Mouse (Mus musculus) MEL (cell line): ENCODE measurements around the gene Ctdnep1.

Source experiments
- BHLHE40 ChIP-seq: IDR thresholded peaks from 2 replicates; pipeline ENCODE4 v1.6.1; 2012; ENCODE audit warnings: low read depth, mild to moderate bottlenecking, inconsistent platforms, low read length, improper control_type of control experiment, borderline replicate concordance
- CTCF ChIP-seq, 3 experiments: IDR thresholded peaks in 2 of 3; conservative IDR thresholded peaks in 1 of 3; 2 replicates each; pipeline ENCODE4 v1.5.1; 2011 to 2012; ENCODE audit warnings: low read length in 3 of 3, low read depth in 2 of 3, mild to moderate bottlenecking in 2 of 3, improper control_type of control experiment in 1 of 3, inconsistent platforms in 1 of 3, mixed read lengths in 1 of 3, moderate library complexity in 1 of 3; ENCODE audit not compliant: control insufficient read depth in 1 of 3, insufficient read depth in 1 of 3, poor library complexity in 1 of 3, severe bottlenecking in 1 of 3
- ELF1 ChIP-seq: IDR thresholded peaks from 2 replicates; pipeline ENCODE4 v1.6.1; 2014; ENCODE audit warnings: low read depth, mild to moderate bottlenecking, inconsistent platforms, low read length, improper control_type of control experiment, moderate library complexity
- HCFC1 ChIP-seq: IDR thresholded peaks from 2 replicates; pipeline ENCODE4 v1.6.1; 2012; ENCODE audit warnings: low read depth, mild to moderate bottlenecking, inconsistent platforms, low read length, improper control_type of control experiment, moderate library complexity
- MAX ChIP-seq: IDR thresholded peaks from 2 replicates; pipeline ENCODE4 v1.6.1; 2011; ENCODE audit warnings: low read length, improper control_type of control experiment
- NELFE ChIP-seq: IDR thresholded peaks from 2 replicates; pipeline ENCODE4 v1.6.1; 2011; ENCODE audit warnings: low read depth, low read length, improper control_type of control experiment
- NRF1 ChIP-seq: IDR thresholded peaks from 2 replicates; pipeline ENCODE4 v1.6.1; 2014; ENCODE audit warnings: low read depth, mild to moderate bottlenecking, inconsistent platforms, low read length, improper control_type of control experiment, moderate library complexity; ENCODE audit not compliant: poor library complexity, insufficient read depth, severe bottlenecking
- POLR2A ChIP-seq, 2 experiments: IDR thresholded peaks; 2 replicates each; pipeline ENCODE4 v1.6.1; 2011 to 2012; ENCODE audit warnings: low read length in 2 of 2, mild to moderate bottlenecking in 2 of 2, control low read depth in 1 of 2, improper control_type of control experiment in 1 of 2, low read depth in 1 of 2, moderate library complexity in 1 of 2; ENCODE audit not compliant: control insufficient read depth in 1 of 2, insufficient read depth in 1 of 2, poor library complexity in 1 of 2
- POLR2AphosphoS5 ChIP-seq: IDR thresholded peaks from 2 replicates; pipeline ENCODE4 v1.6.1; 2012; ENCODE audit warnings: low read depth, borderline replicate concordance, mild to moderate bottlenecking, inconsistent platforms, low read length, moderate library complexity, mixed read lengths
- SIN3A ChIP-seq: IDR thresholded peaks from 2 replicates; pipeline ENCODE4 v1.6.1; 2012; ENCODE audit warnings: low read length, improper control_type of control experiment, inconsistent platforms
- TAL1 ChIP-seq: IDR thresholded peaks from 2 replicates; pipeline ENCODE4 v1.6.1; 2012; ENCODE audit warnings: mild to moderate bottlenecking, inconsistent platforms, low read length, moderate library complexity, mixed read lengths
- TCF12 ChIP-seq: IDR thresholded peaks from 2 replicates; pipeline ENCODE4 v1.6.1; 2014; ENCODE audit warnings: low read depth, mild to moderate bottlenecking, inconsistent platforms, low read length, improper control_type of control experiment, moderate library complexity
- ZNF384 ChIP-seq: IDR thresholded peaks from 2 replicates; pipeline ENCODE4 v1.6.1; 2012; ENCODE audit warnings: low read depth, mild to moderate bottlenecking, inconsistent platforms, low read length, improper control_type of control experiment

GRCm38 (mm10) chr11:70016669-70017068 is 35.7 kb downstream of the Ctdnep1 start, which contains the start of gene Dlg4:
- TF ChIP-seq SIN3A (no peak), CTCF (IDR thresholded peaks at IDR 0.05 in 2 of 3, conservative IDR thresholded peaks at IDR 0.05 in 1 of 3; ENCODE audit: control insufficient read depth in 1 of 3, insufficient read depth in 1 of 3, low read depth in 2 of 3, low read length in 3 of 3, poor library complexity in 1 of 3, severe bottlenecking in 1 of 3) (no peak), POLR2AphosphoS5 (no peak), BHLHE40 (no peak), NELFE (no peak), MAX (no peak), POLR2A (IDR thresholded peaks at IDR 0.05; ENCODE audit: control insufficient read depth in 1 of 2, insufficient read depth in 1 of 2, low read depth in 1 of 2, low read length in 2 of 2, poor library complexity in 1 of 2) (no peak), NRF1 (0 out of 2 replicates have a peak, but pooled peaks have one; percentile 14), TCF12 (no peak), ELF1 (no peak), HCFC1 (no peak), ZNF384 (no peak), TAL1 (no peak)
